Mouse (Mus musculus) lung, postnatal 4 days (tissue): Measurements from ENCODE around the gene Taar7b.

Experiments used
- DNase-seq, 2 experiments: peaks; one replicate each; pipeline ENCODE4 v3.0.0; 2021

Gene Taar7b

GRCm38 (mm10) chr10:23999639-24000038 lies at the start of gene Taar7b:
TSS of gene Taar7b (plus strand) at chr10:23999939.
- DNase-seq = no peak

GRCm38 (mm10) chr10:23951714-23952113 lies 48.0 kb upstream of the Taar7b start:
- DNase-seq = no peak

- DNase-seq = no peak
These were observed 40.7 kb upstream of the Taar7b start for GRCm38 (mm10) chr10:23959071-23959470.

- DNase-seq = no peak
These were observed 39.3 kb upstream of the Taar7b start, which contains the start of gene Taar4 for GRCm38 (mm10) chr10:23960444-23960915. TSS of gene Taar4 (plus strand) at chr10:23960494.

- no peak for DNase-seq
These were observed 36.3 kb upstream of the Taar7b start for GRCm38 (mm10) chr10:23963444-23963843.

GRCm38 (mm10) chr10:23964921-23965610 lies 34.7 kb upstream of the Taar7b start:
- no peak for DNase-seq

- DNase-seq = no peak
These were observed 29.0 kb upstream of the Taar7b start, which contains the start of gene Taar5 for GRCm38 (mm10) chr10:23970656-23971165. TSS of gene Taar5 (plus strand) at chr10:23970706.

GRCm38 (mm10) chr10:23971256-23971655 lies 28.5 kb upstream of the Taar7b start:
- DNase-seq = no peak

GRCm38 (mm10) chr10:23977958-23978357 lies 21.8 kb upstream of the Taar7b start:
- no peak for DNase-seq

GRCm38 (mm10) chr10:23978901-23979705 lies 20.6 kb upstream of the Taar7b start:
- peak; percentile 67 to 79 for DNase-seq

- DNase-seq = no peak
These were observed 14.2 kb upstream of the Taar7b start, which contains the start of gene Taar6 for GRCm38 (mm10) chr10:23985546-23985945. TSS of gene Taar6 (minus strand) at chr10:23985646.

- no peak for DNase-seq
These were observed 13.3 kb upstream of the Taar7b start for GRCm38 (mm10) chr10:23986419-23986818.

GRCm38 (mm10) chr10:23993381-23993780 lies 6.4 kb upstream of the Taar7b start, which contains the start of gene Taar7a:
TSS of gene Taar7a (minus strand) at chr10:23993481.
- no peak for DNase-seq

GRCm38 (mm10) chr10:24006442-24006841 lies 6.7 kb downstream of the Taar7b start:
- no peak for DNase-seq

- no peak for DNase-seq
These were observed 7.3 kb downstream of the Taar7b start for GRCm38 (mm10) chr10:24007034-24007433.

GRCm38 (mm10) chr10:24008143-24008542 lies 8.4 kb downstream of the Taar7b start:
- DNase-seq = no peak

- DNase-seq = no peak
These were observed 27.2 kb downstream of the Taar7b start, which contains the start of gene Taar7d for GRCm38 (mm10) chr10:24026922-24027321. TSS of gene Taar7d (plus strand) at chr10:24027222.

GRCm38 (mm10) chr10:24031347-24031746 lies 31.6 kb downstream of the Taar7b start:
- no peak for DNase-seq

- DNase-seq = no peak
These were observed 37.6 kb downstream of the Taar7b start, which contains the start of gene Taar7e for GRCm38 (mm10) chr10:24037314-24037713. TSS of gene Taar7e (plus strand) at chr10:24037614.

- DNase-seq = no peak
These were observed 40.6 kb downstream of the Taar7b start for GRCm38 (mm10) chr10:24040120-24040869.

GRCm38 (mm10) chr10:24049210-24049609 lies 49.5 kb downstream of the Taar7b start, which contains the start of gene Taar7f:
TSS of gene Taar7f (plus strand) at chr10:24049510.
- no peak for DNase-seq
